Mouse (Mus musculus): ENCODE measurements around the gene Qsox1. TPM values are rescaled to one million over a fixed set of nuclear protein-coding genes. Genes with fewer than 3 reads are reported as not detected.

Gene Qsox1
- 155 TPM for polyA plus RNA-seq (2014; fragmentation: Illumina TruSeq; extraction: RNeasy Lipid Tissue Mini Kit (QIAGEN cat#74804); ENCODE audit: low read depth, low replicate concordance)

GRCm38 (mm10) chr1:155812581-155813499 lies at the start of gene Qsox1:
TSS of gene Qsox1 (minus strand) at chr1:155812889.

GRCm38 (mm10) chr1:155751484-155752255 lies 61.0 kb downstream of the Qsox1 start, which contains the start of gene Lhx4:
TSS of gene Lhx4 (minus strand) at chr1:155751684.

Other genes with a start within 250 kb of the Qsox1 start
- gene Lhx4, start 61.2 kb downstream of the Qsox1 start, polyA plus RNA-seq (2014; fragmentation: Illumina TruSeq; extraction: RNeasy Lipid Tissue Mini Kit (QIAGEN cat#74804); ENCODE audit: low read depth, low replicate concordance) = 0.78 TPM
- 12.4 TPM for gene Cep350, start 160.4 kb upstream of the Qsox1 start, polyA plus RNA-seq (2014; fragmentation: Illumina TruSeq; extraction: RNeasy Lipid Tissue Mini Kit (QIAGEN cat#74804); ENCODE audit: low read depth, low replicate concordance)
- 68.0 TPM for gene Tor1aip2, start 222.5 kb upstream of the Qsox1 start, polyA plus RNA-seq (2014; fragmentation: Illumina TruSeq; extraction: RNeasy Lipid Tissue Mini Kit (QIAGEN cat#74804); ENCODE audit: low read depth, low replicate concordance)
- 62.5 TPM for gene Tor1aip1, start 223.6 kb upstream of the Qsox1 start, polyA plus RNA-seq (2014; fragmentation: Illumina TruSeq; extraction: RNeasy Lipid Tissue Mini Kit (QIAGEN cat#74804); ENCODE audit: low read depth, low replicate concordance)